Mouse (Mus musculus): Measurements from ENCODE around the gene Ddx43.

GRCm38 (mm10) chr9:78447973-78448873 lies 52.6 kb downstream of the Ddx43 start, which contains the start of the genes Mto1 and Gm17324:
- TF ChIP-seq CTCF (conservative IDR thresholded peaks at IDR 0.05; ENCODE audit: insufficient read depth, insufficient read length, low read depth, low read length) (no peak), POLR2A (IDR thresholded peaks at IDR 0.05; ENCODE audit: low read depth, low read length) (peak; percentile 66)
